Mouse (Mus musculus) kidney, embryonic 15.5 days (tissue): ENCODE results near the gene 4933415A04Rik. TPM values are rescaled to one million over a fixed set of nuclear protein-coding genes. Genes with fewer than 3 reads are reported as not detected.

Experiments used
- ATAC-seq: fragments of 200-750 bp; cut with Nextera tagmentation; replicated peaks from 2 replicates; pipeline ENCODE4 v1.8.0; 2017; ENCODE audit warnings: moderate TSS enrichment; ENCODE audit not compliant: low FRiP score
- H3K27ac ChIP-seq: fragments of 300-500 bp; sonication (generic); 2 replicates; pipeline ENCODE4 v1.5.1; 2015; ENCODE audit warnings: mild to moderate bottlenecking, inconsistent platforms
- H3K27me3 ChIP-seq: fragments of 300-500 bp; sonication (generic); 2 replicates; pipeline ENCODE4 v1.6.1; 2015; ENCODE audit warnings: inconsistent platforms
- H3K36me3 ChIP-seq: fragments of 300-500 bp; sonication (generic); 2 replicates; pipeline ENCODE4 v1.6.1; 2015; ENCODE audit warnings: inconsistent platforms
- H3K4me1 ChIP-seq: fragments of 300-500 bp; sonication (generic); 2 replicates; pipeline ENCODE4 v1.6.1; 2015; ENCODE audit warnings: inconsistent platforms
- H3K4me2 ChIP-seq: fragments of 300-500 bp; sonication (generic); 2 replicates; pipeline ENCODE4 v1.6.1; 2015; ENCODE audit warnings: moderate library complexity, mild to moderate bottlenecking, inconsistent platforms
- H3K4me3 ChIP-seq: fragments of 300-500 bp; sonication (generic); replicated peaks from 2 replicates; pipeline ENCODE4 v1.5.1; 2015; ENCODE audit warnings: mild to moderate bottlenecking, inconsistent platforms
- H3K9ac ChIP-seq: fragments of 300-500 bp; sonication (generic); 2 replicates; pipeline ENCODE4 v1.6.1; 2015; ENCODE audit warnings: mild to moderate bottlenecking, inconsistent platforms
- H3K9me3 ChIP-seq: fragments of 300-500 bp; sonication (generic); replicated peaks from 2 replicates; pipeline ENCODE4 v1.6.1; 2016; ENCODE audit warnings: inconsistent platforms
- WGBS: fragments of 180-500 bp; shearing (Covaris S2); methylation state at CpG from one replicate; pipeline ENCODE4 v1.1.7; 2015; ENCODE audit warnings: mixed read lengths; 5-methylcytosine and 5-hydroxymethylcytosine counted together
- polyA plus RNA-seq: library from polyadenylated mRNA; unstranded; fragments of >200 nt; fragmentation: Nextera tagmentation; extraction: Ambion mirVana; gene quantifications from 2 replicates; pipeline ENCODE4 v1.2.1, GENCODE M21; 2015

Gene 4933415A04Rik
- polyA plus RNA-seq, 1 experiment from 2014 or later: 8.2 TPM

- no peak for ATAC-seq
- peaks cover 30% of the 10 kb centered on the region for H3K4me1 ChIP-seq
- 0 out of 2 replicates have a peak, but pooled peaks cover 5% of the 10 kb centered on the region for H3K9me3 ChIP-seq
- 62% methylated on average over 4 of the region's 4 CpGs for WGBS
- H3K27ac ChIP-seq: no peak overlapping the region
- H3K9ac ChIP-seq: no peak overlapping the region
- no peaks in the 10 kb centered on the region for H3K27me3 ChIP-seq
- H3K4me3 ChIP-seq: no peak overlapping the region
- H3K4me2 ChIP-seq: no peak overlapping the region
- H3K36me3 ChIP-seq: no peaks in the 10 kb centered on the region
Measured at GRCm38 (mm10) chr11:43636761-43637160, 49.9 kb downstream of the 4933415A04Rik start.

GRCm38 (mm10) chr11:43638486-43638885 lies 51.6 kb downstream of the 4933415A04Rik start:
- 0 out of 2 replicates have a peak, but pooled peaks cover 5% of the 10 kb centered on the region for H3K9me3 ChIP-seq
- H3K36me3 ChIP-seq: no peaks in the 10 kb centered on the region
- peaks cover 20% of the 10 kb centered on the region for H3K4me1 ChIP-seq
- H3K4me3 ChIP-seq: no peak overlapping the region
- H3K27ac ChIP-seq: no peak overlapping the region
- H3K4me2 ChIP-seq: no peak overlapping the region
- no peaks in the 10 kb centered on the region for H3K27me3 ChIP-seq
- no peak overlapping the region for H3K9ac ChIP-seq
- WGBS: 95% methylated on average over 3 of the region's 3 CpGs
- no peak for ATAC-seq

Other genes with a start within 250 kb of the 4933415A04Rik start
- 100 and 113 TPM in 2 replicates for gene Pttg1, start 160.8 kb upstream of the 4933415A04Rik start, polyA plus RNA-seq
- 59.6 and 61.8 TPM in 2 replicates for gene Slu7, start 153.3 kb upstream of the 4933415A04Rik start, polyA plus RNA-seq
- gene C1qtnf2, start 112.8 kb upstream of the 4933415A04Rik start, polyA plus RNA-seq: 14.9 and 19.8 TPM in 2 replicates
- 27.0 and 29.2 TPM in 2 replicates for gene Ccnjl, start 58.3 kb upstream of the 4933415A04Rik start, polyA plus RNA-seq
- not detected in 2 replicates for gene Fabp6, start 14.5 kb downstream of the 4933415A04Rik start, polyA plus RNA-seq
- gene Pwwp2a, start 95.0 kb downstream of the 4933415A04Rik start, polyA plus RNA-seq: 29.1 and 30.6 TPM in 2 replicates
- 74.3 and 79.1 TPM in 2 replicates for gene Ttc1, start 161.0 kb downstream of the 4933415A04Rik start, polyA plus RNA-seq